Mouse (Mus musculus) spleen, embryonic (tissue): ENCODE results near the gene Rtf1.

ENCODE experiments used
- CTCF ChIA-PET: fragments of 350-600 bp; sonication (Branson Sonifier 250); formaldehyde crosslinking; loops from one replicate; lab custom pipeline; 2022; lab: Charles Lee

Rtf1 gene

DNA sequence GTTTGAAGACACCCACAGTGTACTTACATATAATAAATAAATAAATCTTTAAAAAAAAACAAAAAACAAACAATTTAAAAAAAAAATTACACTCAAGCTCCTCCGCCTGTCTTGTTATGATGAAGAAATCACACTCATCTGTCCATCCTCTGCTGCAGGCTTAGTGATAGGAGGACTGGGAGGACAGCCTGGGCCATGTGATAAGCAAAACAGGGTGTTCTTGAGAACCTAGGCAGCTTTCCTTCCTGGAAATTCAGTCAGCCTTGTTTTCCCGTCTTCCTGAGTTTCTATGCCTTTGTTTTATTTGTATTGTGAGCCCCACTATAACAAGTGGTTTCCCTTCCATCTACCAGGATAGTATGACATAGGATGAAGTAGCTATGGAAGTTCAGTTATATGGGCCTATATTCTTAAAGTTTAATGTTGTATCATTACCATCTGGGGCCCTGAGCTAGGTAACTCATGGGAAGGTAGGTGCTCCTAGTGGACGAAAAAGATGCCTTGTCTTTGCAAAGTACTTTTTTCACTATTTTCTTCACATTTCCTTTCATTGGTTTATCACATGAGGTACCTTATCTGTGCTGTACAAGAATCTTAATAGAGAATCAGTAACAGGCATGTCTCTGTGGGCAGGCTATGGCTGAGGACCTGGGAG, 53.0 kb downstream of the Rtf1 start:
- CTCF ChIA-PET, result no interaction called here

DNA sequence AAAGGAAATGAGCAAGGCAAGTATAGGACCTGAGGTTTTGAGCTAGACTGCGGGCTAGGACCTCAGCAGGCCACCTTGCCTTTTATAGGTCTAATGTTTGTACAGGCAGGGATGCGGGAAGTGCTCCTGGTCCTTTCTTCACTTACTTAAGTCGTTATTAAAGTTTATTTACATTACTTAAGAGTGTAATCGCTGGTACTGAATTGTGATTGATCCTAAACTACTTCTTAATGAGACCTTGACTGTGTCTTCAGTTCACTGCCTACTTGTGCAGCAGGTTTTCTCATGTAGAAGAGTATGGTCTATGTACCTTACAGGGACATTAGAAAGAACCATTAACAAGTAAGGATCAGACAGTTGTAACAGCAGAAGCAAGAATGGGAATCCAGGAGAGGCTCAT, 55.9 kb downstream of the Rtf1 start:
- CTCF ChIA-PET, result no interaction called here

DNA sequence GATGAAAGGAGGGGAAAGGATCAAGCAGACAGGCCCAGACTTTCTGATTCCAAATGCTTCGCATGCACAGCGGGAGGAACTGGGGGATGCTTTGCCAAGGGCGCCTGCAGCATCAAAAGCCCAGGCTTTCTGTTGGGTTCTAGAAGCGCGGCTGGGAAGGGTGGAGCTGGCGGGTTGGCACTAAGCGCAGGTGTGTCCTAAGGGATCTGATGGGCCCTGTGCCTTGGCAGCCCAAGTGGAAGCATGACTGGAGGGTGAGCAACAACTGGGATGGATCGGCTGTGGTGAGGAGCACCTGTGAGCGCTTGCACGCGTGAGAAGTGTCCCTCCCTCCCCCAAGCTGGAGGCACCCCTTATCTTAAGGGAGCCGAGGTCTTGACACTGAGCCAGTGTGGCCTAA, 62.3 kb downstream of the Rtf1 start:
- CTCF ChIA-PET, result no interaction called here

DNA sequence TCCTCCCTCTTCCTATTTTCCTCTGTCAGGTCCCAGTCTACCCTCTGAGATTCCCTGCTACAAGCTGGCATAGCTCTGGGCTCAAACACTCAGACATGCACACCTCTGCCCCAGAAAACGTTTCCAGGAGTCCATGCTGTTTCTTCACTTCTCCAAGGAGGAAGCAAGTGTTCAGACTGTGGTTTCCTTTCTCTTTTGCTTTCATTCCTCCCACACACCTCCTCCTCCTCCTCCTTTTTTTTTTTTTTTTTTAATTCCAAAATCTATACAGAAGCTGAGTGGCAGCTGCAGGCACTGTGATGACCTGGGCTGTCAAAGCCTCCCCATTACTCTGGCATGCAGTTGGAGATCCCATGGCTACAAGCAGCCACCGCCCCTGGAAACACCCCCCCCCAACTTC, 65.7 kb downstream of the Rtf1 start:
- CTCF ChIA-PET, result no interaction called here

DNA sequence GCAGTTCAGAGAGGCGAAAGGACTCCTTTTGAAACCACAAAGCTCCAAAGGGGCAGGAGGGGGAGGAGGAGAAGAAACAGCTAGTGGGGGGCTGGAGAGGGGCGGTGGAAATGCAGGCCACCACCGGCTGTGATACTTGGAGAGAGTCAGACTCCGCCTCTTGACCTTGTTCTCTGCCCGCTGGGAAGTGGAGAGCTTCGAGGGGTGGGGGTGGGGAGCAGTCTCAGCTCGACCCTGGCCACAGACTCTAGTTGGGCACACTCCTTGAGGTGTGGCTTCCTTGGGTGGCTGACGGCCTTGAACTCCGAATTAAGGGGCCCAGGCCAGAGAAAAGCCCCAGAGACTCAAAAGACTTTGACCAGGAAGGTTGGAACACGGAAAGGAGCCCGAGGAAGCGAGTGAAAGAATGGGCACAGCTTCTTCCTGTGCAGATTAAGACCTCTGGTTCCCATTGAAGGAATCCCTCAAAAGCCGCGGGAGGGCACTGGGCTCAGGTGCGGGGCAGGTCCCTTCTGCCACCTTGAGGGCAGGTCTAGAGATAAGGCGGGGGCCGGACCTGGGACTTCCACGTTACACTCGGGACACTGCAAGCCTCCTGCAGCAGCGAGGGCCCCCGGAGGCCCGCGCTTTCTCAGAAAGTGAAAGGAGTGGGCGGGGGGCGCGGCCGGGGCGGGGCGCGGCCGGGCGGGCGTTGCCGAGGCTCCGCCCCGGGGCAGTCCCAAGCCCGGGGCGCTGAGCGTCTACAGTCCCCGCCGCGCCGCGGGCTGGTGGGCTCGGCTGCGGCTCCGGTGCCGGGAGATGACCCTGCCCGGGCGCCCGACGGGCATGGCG, 66.9 kb downstream of the Rtf1 start, which contains the start of gene Itpka:
Gene Itpka, plus strand, starts transcription at position 757 of the 831 bp plus-strand sequence.
- CTCF ChIA-PET, result no interaction called here

DNA sequence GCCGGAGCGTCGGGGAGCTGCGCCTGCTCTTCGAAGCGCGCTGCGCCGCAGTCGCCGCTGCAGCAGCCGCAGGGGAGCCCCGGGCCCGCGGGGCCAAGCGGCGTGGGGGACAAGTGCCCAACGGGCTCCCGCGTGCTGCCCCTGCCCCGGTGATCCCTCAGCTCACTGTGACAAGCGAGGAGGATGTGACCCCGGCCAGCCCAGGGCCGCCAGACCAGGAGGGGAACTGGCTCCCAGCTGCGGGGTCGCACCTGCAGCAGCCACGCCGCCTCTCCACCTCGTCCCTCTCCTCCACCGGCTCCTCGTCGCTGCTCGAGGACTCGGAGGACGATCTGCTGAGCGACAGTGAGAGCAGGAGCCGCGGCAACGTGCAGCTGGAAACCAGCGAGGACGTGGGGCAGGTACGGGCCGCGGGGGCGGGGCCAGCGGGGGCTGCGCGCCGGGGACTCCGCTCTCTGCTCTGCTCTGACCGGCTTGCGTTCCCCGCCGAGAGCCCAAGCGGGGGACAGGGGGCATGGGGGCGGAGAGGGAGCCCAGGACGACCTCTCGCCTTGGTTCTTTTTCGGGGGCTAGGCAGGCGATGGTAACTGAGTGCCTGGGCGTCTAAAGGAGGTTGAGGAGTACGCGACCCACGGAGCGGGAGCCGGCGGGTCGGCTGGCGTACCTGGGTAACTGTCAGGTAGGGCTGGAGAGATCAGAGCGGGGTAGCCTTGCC, 67.8 kb downstream of the Rtf1 start:
- CTCF ChIA-PET, result no interaction called here

DNA sequence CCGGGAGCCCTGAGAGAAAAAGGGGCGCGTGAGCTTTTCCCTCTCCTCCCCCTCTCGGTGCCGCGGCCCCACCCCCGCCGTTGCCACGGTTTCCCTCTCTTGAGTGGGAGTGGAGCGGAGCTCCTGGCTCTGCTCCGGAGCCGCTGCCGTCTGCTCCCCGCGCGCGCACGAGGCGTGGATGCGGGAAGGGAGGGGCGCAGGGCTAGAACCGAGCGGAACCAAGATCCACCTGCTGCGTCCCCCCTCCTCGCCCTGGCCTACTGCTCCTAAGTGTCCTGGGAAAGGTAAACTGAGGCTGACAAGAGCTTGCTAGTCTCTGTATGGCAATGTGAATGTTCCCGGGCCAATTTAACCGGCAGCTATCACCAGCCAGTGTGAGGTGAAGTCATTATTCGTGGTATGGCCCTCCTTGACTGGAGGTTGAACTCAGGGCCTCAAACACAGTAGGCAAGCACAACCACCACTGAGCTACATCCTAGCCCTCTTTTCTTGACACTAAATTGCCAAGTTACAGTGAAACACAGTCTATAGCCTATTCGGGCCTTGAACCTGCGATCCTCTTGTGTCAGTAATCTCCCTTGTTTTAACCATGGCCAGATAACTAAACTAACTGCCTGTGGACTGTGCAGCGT, 68.4 kb downstream of the Rtf1 start:
- CTCF ChIA-PET, result interaction anchor here (0.6 kb wide), 1 partner anchor 333 kb away, joined by 3 read pairs; no protein-coding TSS in a partner anchor

DNA sequence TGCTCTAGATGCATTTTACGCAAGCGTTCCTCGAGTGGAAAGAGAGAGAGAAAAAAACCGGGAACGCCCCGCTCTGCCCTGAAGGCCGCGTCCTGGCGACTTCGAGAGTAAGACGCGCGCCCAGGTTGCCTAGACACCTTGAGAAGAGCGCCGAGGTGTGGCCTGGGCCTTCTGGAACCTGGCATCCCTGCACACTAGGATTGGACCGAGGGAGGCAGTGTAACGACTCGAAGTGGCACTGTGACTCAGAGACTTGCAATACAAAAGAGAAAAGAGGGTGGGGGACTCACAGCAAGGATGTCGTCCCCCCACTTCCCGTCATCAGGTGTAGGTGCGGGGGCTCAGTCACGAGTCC, 68.9 kb downstream of the Rtf1 start:
- CTCF ChIA-PET, result interaction anchor here (0.6 kb wide), 1 partner anchor 332 kb away, joined by 3 read pairs; no protein-coding TSS in a partner anchor

DNA sequence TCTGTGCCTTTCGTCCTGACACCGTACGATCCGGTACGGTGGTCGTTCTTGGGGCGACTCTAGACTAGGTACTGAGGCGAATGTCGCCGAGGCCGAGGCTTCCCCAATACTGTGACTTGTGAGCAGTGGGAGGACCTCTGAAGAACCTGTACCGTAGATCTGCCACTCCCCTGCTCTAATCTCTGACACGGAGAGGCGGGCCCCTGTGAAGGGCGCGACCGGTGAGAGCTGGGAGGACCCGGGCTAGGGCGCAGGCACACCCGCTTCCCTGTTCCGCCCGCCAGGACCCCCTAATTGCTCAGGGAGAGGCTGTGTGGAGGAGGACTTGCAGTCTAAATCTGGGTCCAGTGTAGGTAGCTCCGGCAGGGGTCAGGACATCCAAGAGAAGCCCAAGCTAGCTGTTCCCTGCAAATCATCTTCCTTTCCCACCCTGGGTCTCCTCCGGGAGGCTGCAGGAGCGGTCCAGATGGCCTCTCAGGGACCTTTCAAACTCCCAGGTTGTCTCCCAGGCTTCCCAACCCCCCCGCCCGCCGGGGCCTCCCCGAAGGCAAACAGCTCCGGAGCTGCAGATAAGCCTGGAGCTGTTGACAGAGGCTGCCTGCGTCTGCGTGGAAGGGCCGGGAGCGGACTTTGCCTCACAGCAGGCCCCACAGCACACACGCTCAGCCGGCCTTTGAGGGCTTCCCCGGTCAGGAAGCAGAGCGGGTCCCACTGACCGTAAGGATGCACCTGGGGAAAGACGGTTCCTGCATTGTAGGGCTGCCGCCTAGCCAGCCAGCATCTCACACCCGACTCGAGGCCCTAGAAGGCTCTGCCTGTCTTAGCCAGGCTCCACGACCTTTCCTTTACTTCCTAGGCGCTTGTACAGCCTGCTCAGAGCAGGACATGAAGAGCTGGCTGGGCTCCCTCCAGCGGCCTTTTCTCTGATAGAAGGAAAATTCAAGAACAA, 69.6 kb downstream of the Rtf1 start:
- CTCF ChIA-PET, result interaction anchor here (0.6 kb wide), 1 partner anchor 228 kb away, joined by 5 read pairs; no protein-coding TSS in a partner anchor

DNA sequence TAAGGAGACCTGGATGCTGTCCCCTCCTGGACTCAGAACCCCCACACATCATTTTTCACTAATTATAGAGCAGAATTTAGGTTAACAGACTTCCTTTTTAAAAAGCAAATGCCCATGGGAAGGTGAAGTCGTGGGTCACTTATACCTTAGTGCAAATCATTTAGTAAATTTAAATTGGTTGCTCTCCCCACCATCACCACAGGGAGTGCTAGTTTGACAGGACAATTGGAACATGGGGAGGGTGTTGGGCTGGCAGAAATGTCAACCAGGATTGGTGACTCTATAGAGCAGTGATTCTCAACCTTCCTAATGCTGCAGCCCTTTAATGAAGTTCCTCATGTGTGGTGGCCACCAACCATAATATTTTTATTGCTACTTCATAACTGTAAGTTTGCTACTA, 70.4 kb downstream of the Rtf1 start:
- CTCF ChIA-PET, result no interaction called here

DNA sequence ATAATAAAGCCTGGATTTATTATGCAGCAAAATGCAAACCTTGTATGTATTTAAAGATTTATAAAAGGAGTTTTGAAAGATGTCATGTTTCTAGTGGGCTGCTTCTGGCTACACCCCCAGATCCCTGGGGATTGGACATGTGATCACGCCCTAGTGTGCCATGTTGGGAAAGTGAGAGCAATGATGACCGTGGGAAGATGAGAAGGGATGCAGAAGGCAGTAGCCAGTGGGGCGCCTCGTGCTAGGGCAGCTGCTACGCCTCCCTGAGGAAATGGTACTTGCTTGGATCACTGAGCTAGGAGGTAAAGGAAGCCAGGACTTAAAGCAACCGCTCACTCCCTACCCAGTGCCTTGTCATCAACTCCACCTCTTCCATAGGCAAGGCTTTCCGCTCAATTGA, 72.7 kb downstream of the Rtf1 start:
- CTCF ChIA-PET, result no interaction called here

DNA sequence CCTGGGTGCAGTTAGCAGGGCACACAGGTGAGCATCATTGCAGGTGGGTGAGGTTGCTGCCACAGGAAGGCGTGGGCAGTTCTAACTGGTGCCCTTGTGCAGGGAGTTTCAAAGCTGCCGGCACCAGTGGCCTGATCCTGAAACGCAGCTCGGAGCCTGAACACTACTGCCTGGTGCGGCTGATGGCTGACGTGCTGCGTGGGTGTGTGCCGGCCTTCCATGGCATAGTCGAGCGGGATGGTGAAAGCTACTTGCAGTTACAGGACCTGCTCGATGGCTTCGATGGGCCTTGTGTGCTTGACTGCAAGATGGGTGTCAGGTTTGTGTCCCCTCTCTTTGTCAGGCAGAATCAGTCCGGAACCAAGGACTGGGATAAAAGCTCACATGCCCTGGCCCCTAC, 74.4 kb downstream of the Rtf1 start:
- CTCF ChIA-PET, result no interaction called here

DNA sequence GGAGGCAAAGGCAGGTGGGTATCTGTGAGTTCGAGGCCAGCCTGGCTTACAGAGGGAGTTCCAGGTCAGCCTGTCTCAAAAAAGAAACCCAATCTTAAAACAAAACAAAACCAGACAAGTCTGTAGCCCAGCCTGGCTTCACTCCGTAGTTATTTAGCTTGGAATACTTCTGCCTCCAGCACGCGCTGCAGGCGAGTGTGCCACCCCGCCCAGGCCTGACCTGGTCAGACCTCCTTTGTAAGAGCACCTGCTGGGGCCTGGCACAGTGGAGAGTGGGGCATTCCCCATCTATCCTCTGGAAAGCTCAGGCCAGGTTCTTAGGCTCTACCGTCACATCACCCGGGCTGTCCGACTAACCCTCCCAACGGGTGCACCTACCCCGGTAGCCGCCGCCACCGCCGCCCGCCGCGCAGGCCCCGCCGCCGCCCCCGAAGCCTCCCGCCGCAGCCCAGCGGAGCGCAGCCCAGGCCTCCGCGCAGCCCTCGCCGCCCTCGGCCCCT, 82.8 kb downstream of the Rtf1 start:
- CTCF ChIA-PET, result no interaction called here

DNA sequence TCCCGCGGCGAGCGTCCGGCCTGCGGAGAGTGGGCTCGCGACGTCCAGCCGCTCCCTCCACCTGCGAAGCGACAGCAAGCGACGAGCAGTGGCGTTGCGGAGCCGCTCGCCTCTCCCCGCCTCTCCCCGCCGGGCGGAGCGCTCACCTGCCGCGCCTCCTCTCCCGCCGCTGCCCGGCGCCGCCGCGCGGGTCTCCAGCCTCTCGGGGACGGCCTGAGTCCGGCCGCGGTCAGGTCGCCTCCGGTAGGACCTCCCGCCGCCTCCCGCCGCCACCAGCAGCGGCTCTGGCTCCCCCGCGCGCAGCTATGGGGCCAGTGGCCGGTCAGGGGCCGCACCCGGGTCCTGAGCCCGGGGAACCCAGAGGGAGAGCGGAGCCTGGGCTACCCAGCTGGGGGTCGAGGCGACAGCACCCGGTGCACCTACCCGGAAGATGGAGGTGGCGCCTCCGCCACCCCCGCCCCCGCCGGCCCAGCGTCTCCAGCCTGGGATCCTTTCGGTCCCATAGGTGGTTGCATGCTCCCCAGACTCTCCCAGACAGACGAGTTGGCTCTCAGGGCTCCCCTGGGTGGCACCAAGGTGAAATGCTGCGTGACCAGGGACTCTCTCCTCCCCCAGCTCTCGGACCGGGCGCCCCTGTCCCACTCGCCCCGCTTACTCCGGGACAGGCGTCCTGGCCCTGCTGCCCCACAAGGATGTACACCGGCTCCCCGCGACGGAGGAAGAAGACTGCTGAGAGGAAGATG, 83.4 kb downstream of the Rtf1 start:
- CTCF ChIA-PET, result no interaction called here

DNA sequence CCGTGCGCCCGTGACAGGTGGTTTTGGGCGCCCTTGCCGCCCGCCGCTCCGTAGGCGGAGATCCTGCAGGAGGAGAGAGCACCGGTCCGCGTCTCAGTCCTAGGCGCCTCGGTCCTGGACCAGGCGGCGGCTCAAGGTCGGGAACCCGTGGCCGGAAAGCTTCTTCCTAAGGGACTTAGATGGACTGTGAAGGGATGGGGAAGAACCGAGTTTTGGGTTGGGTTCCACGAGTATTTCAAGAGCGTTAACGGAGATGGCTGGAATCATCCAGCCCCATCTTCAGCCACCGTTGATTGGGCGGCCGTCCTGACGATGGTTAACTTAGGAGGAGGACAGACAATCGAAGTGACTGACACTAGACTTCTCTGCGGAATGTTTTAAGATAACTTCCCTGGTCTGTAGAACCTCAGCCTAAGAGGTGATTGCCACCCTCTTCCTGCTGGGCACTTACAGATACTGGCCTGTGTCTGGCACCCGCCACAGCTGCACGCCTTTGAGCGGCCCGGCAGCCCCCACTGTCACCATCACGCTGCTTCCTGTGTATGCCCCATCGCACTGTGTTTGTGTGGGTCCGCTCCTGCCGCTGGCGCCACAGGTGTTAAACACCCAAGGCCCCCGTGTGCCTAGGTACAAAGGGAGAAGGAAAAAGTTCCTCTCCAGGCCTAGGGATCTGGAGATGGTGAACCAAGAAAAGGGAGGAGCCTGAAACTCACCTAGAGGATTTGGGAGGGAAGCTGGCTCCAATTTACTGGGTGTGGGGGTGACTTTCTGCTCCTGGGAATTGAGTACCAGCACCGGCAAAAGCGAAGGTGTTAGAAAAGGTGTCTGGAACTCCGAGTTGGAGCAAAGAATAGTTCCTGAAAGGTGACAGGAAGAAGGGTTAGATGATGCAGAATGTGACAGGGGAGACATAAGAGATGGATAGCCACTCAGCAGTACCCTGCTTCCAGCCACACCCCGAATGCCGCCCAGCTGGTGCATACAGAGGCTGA, 84.3 kb downstream of the Rtf1 start:
- CTCF ChIA-PET, result no interaction called here

DNA sequence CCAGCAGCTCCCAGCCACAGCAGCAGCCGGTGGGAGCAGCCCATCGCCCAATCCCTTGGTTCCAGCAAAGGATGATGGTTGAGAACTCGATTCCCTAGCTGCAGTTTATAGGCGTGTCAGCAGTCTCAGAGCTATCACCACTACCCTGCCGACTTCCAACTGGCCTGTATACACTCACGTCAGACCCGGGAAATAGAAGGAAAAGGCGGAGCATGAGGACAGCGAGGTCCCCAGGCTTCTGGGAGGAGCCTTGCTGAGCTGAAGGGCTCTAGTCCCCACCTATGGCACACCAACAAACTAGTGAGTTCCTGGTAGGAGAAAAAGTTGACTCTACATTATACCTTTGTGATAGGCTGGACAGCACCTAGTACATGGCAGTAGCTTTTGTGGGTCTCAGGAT, 85.4 kb downstream of the Rtf1 start, which contains the start of gene Ltk:
Gene Ltk, minus strand, starts transcription at position 181 of the 400 bp plus-strand sequence.
- CTCF ChIA-PET, result no interaction called here

DNA sequence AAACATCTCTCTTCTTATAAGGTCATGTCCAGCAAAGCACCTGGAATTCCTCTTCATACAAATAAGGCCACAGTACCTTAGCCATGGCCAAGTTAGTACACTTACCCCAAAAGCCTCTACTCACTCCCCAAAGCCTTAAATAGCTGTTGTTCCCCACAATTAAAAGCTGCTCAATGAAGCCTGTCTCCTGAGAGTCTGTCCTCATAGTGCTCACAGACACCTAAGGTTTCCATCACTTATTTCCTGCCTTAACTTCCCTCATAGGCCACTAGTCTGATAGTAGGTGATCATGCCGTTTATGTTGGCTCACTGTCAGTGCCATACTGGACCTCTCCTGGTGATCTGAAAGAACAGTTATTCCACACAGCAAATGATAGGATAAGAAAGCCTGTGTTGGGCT, 87.4 kb downstream of the Rtf1 start:
- CTCF ChIA-PET, result no interaction called here

DNA sequence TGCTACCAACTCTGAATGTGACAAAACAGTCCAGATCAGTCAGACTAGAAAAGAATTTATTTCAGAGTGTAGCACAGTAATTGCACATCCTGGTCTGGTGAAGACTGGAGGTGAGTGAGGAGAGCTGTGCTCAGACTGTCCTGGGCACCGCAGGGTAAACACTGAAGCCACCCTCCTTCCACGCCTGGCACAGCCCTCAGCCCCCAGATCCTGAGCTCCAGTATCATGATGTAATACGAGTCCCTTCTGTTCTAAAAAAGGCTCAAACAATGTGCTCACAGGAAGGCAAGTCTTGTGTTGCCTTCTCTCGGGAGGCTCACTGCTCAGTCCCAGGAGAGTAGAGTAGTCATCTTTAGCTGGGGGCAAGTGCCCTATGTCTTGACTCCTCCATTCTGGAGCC, 89.1 kb downstream of the Rtf1 start:
- CTCF ChIA-PET, result no interaction called here

DNA sequence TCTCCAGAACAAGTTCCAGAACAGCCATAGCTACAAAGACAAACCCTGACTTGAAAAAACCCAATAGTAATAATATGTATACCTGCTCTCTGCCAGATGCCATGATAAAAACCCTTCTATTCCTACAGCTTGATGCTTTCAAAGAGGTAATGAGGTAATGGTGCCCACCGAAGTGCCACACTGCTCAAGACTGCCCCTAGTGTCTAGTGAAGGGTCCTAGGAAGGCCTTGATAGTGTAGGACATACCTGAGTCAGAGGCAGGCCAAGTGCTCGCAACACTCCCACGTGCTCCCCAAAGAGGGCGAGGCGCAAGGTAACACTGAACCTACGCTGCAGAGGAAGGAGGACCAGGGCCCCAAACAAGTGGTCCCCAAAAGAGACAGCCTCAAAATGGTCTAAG, 92.4 kb downstream of the Rtf1 start:
- CTCF ChIA-PET, result no interaction called here
